Mouse (Mus musculus) hindbrain, embryonic 11.5 days (tissue): ENCODE results near the gene Trmt1l. TPM values are rescaled to one million over a fixed set of nuclear protein-coding genes. Genes with fewer than 3 reads are reported as not detected.

Experiments used
- ATAC-seq: fragments of 200-750 bp; cut with Nextera tagmentation; 2 replicates; pipeline ENCODE4 v1.8.0; 2017; ENCODE audit warnings: mild to moderate bottlenecking, moderate TSS enrichment, moderate library complexity; ENCODE audit not compliant: low FRiP score
- DNase-seq: peaks from one replicate; pipeline ENCODE4 v3.0.0-alpha.2; 2015; ENCODE audit warnings: low spot score
- H3K27ac ChIP-seq: fragments of 300-500 bp; sonication (generic); 2 replicates; pipeline ENCODE4 v1.5.1; 2014; ENCODE audit warnings: mild to moderate bottlenecking, low read depth, low read length
- H3K27me3 ChIP-seq: fragments of 300-500 bp; sonication (generic); 2 replicates; pipeline ENCODE4 v1.6.1; 2014; ENCODE audit warnings: mild to moderate bottlenecking, low read length, moderate library complexity, mixed read lengths; ENCODE audit not compliant: control insufficient read depth, insufficient read depth
- H3K36me3 ChIP-seq: fragments of 300-500 bp; sonication (generic); 2 replicates; pipeline ENCODE4 v1.6.1; 2014; ENCODE audit warnings: mild to moderate bottlenecking, low read length, moderate library complexity, mixed read lengths; ENCODE audit not compliant: control insufficient read depth, insufficient read depth
- H3K4me1 ChIP-seq: fragments of 300-500 bp; sonication (generic); replicated peaks from 2 replicates; pipeline ENCODE4 v1.6.1; 2014; ENCODE audit warnings: low read length, mixed read lengths; ENCODE audit not compliant: control insufficient read depth, insufficient read depth
- H3K4me2 ChIP-seq: fragments of 300-500 bp; sonication (generic); replicated peaks from 2 replicates; pipeline ENCODE4 v1.6.1; 2014; ENCODE audit warnings: mild to moderate bottlenecking, low read depth, low read length
- H3K4me3 ChIP-seq: fragments of 300-500 bp; sonication (generic); 2 replicates; pipeline ENCODE4 v1.5.1; 2014; ENCODE audit warnings: low read depth, low read length
- H3K9ac ChIP-seq: fragments of 300-500 bp; sonication (generic); 2 replicates; pipeline ENCODE4 v1.6.1; 2014; ENCODE audit warnings: low read depth, low read length
- H3K9me3 ChIP-seq: fragments of 300-500 bp; sonication (generic); 2 replicates; pipeline ENCODE4 v1.6.1; 2016; ENCODE audit warnings: low read length; ENCODE audit not compliant: control insufficient read depth
- WGBS: fragments of 180-500 bp; shearing (Covaris S2); extraction: QIAGEN DNeasy Blood & Tissue Kit; methylation state at CpG from one replicate; pipeline ENCODE4 v1.1.7; 2014; 5-methylcytosine and 5-hydroxymethylcytosine counted together
- polyA plus RNA-seq: library from polyadenylated mRNA; unstranded; fragments of >200 nt; fragmentation: Nextera tagmentation; extraction: Ambion mirVana; gene quantifications from 2 replicates; pipeline ENCODE4 v1.2.1, GENCODE M21; 2014

Gene Trmt1l
- polyA plus RNA-seq, 1 experiment from 2014 or later: 63.8 TPM

- no peaks in the 10 kb centered on the region for H3K9me3 ChIP-seq
- no peak overlapping the region for H3K27ac ChIP-seq
- H3K4me2 ChIP-seq: no peak overlapping the region
- ATAC-seq (no peak), DNase-seq (no peak)
- no peaks in the 10 kb centered on the region for H3K36me3 ChIP-seq
- H3K4me1 ChIP-seq: no peaks in the 10 kb centered on the region
- WGBS: 93% methylated on average over 1 of the region's 1 CpGs
- H3K9ac ChIP-seq: no peak overlapping the region
- H3K27me3 ChIP-seq: no peaks in the 10 kb centered on the region
- no peak overlapping the region for H3K4me3 ChIP-seq
These were observed 54.2 kb downstream of the Trmt1l start for GRCm38 (mm10) chr1:151482497-151482896.

- Histone ChIP-seq H3K4me1 (no peaks in the 10 kb centered on the region), H3K27me3 (no peaks in the 10 kb centered on the region), H3K36me3 (no peaks in the 10 kb centered on the region), H3K4me3 (no peak overlapping the region), H3K9ac (no peak overlapping the region), H3K9me3 (no peaks in the 10 kb centered on the region), H3K27ac (no peak overlapping the region), H3K4me2 (no peak overlapping the region)
- no peak for DNase-seq
- no peak for ATAC-seq
- 56% methylated on average over 1 of the region's 1 CpGs for WGBS
These were observed 55.2 kb downstream of the Trmt1l start for GRCm38 (mm10) chr1:151483568-151483967.

DNA sequence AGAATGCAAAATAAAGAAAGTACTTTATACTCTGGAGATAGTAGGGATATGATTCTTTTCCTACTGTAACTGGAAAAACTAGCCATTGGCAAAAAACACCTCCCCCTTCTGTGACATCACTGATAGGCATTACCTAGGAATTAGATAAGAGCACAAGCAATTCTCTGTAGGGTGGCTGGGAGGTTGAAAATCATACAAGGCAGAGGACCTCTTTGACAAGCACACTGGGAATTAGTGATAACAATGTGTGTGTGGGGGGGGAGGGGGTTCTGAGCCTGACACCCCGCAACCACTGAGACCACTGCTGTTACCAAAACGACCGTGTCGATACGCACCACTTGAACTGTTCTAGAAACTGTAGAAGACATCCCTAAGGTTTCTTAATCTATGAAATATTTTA is 56.4 kb downstream of the Trmt1l start:
- ATAC-seq (no peak), DNase-seq (no peak)
- Histone ChIP-seq H3K4me2 (no peak overlapping the region), H3K27ac (no peak overlapping the region), H3K9me3 (no peaks in the 10 kb centered on the region), H3K4me3 (no peak overlapping the region), H3K27me3 (no peaks in the 10 kb centered on the region), H3K4me1 (no peaks in the 10 kb centered on the region), H3K9ac (no peak overlapping the region), H3K36me3 (no peaks in the 10 kb centered on the region)
- WGBS: 83% methylated on average over 5 of the region's 5 CpGs

DNA sequence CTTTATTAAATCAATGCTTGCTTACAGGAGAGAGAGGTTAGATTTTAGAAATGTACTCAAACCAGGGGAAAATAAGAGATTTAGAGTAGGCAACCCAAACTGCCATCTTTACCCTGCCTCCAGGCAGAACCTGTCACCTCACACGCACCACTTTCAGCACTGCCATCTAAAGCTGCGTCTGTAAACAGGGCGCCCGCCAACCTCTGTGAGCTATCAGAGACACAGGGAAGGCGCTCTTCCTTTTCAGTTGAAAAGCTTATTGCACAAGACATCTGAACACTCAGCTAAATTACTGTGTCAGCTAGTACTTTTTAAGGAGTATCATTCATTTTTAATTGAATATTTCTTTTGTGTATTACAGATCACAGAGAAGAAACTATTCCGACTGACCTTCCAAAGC is 61.5 kb downstream of the Trmt1l start:
- H3K27me3 ChIP-seq: no peaks in the 10 kb centered on the region

GRCm38 (mm10) chr1:151492419-151492818 is 64.1 kb downstream of the Trmt1l start:
- H3K27me3 ChIP-seq: no peaks in the 10 kb centered on the region
- H3K27ac ChIP-seq: no peak overlapping the region
- no peak overlapping the region for H3K4me2 ChIP-seq
- DNase-seq (no peak), ATAC-seq (no peak)
- H3K4me1 ChIP-seq: no peaks in the 10 kb centered on the region
- no peaks in the 10 kb centered on the region for H3K9me3 ChIP-seq
- WGBS: 67% methylated on average over 1 of the region's 1 CpGs
- no peak overlapping the region for H3K9ac ChIP-seq
- no peak overlapping the region for H3K4me3 ChIP-seq
- no peaks in the 10 kb centered on the region for H3K36me3 ChIP-seq

More for the DNA sequence above, 61.5 kb downstream of the Trmt1l start:
- ATAC-seq (no peak), DNase-seq (no peak)
- no peak overlapping the region for H3K4me3 ChIP-seq
- H3K4me1 ChIP-seq: no peaks in the 10 kb centered on the region
- H3K27ac ChIP-seq: no peak overlapping the region
- H3K9ac ChIP-seq: no peak overlapping the region
- no peaks in the 10 kb centered on the region for H3K36me3 ChIP-seq
- 86% methylated on average over 6 of the region's 6 CpGs for WGBS
- no peak overlapping the region for H3K4me2 ChIP-seq
- no peaks in the 10 kb centered on the region for H3K9me3 ChIP-seq

GRCm38 (mm10) chr1:151493826-151494225 is 65.5 kb downstream of the Trmt1l start:
- ATAC-seq: no peak
- H3K27me3 ChIP-seq: no peaks in the 10 kb centered on the region
- H3K4me2 ChIP-seq: no peak overlapping the region
- H3K4me3 ChIP-seq: no peak overlapping the region
- H3K9ac ChIP-seq: no peak overlapping the region
- DNase-seq: no peak
- H3K9me3 ChIP-seq: no peaks in the 10 kb centered on the region
- H3K36me3 ChIP-seq: no peaks in the 10 kb centered on the region
- no peaks in the 10 kb centered on the region for H3K4me1 ChIP-seq
- H3K27ac ChIP-seq: no peak overlapping the region

- Histone ChIP-seq H3K9me3 (no peaks in the 10 kb centered on the region), H3K9ac (no peak overlapping the region), H3K36me3 (no peaks in the 10 kb centered on the region), H3K4me1 (no peaks in the 10 kb centered on the region), H3K27me3 (no peaks in the 10 kb centered on the region), H3K4me2 (no peak overlapping the region), H3K4me3 (no peak overlapping the region), H3K27ac (no peak overlapping the region)
- 88% methylated on average over 6 of the region's 6 CpGs for WGBS
- DNase-seq (no peak), ATAC-seq (no peak)
These were observed 66.4 kb downstream of the Trmt1l start for GRCm38 (mm10) chr1:151494711-151495110.

GRCm38 (mm10) chr1:151495635-151496285 is 67.4 kb downstream of the Trmt1l start:
- Histone ChIP-seq H3K36me3 (no peaks in the 10 kb centered on the region), H3K4me2 (no peak overlapping the region), H3K27me3 (no peaks in the 10 kb centered on the region), H3K27ac (no peak overlapping the region), H3K4me3 (no peak overlapping the region), H3K9ac (no peak overlapping the region), H3K9me3 (no peaks in the 10 kb centered on the region), H3K4me1 (no peaks in the 10 kb centered on the region)
- WGBS: 93% methylated on average over 2 of the region's 2 CpGs
- ATAC-seq (no peak), DNase-seq (no peak)

DNA sequence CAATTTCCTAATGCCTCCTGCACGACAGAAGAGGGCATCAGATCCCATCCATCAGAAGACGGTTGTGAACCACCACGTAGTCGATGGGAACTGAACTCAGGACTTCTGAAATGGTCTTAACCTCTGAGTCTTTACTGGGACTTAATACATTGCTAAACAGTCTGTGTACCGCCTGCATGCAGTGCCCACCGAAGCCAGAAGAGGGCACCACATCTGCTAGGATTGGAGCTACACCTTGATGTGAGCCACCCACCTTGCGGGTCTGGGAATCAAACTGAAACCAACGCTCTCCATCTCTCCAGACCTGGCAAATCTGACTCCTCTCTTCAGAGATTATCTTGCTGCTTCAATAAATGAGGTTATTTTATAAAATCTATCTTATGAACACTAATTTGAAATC is 68.7 kb downstream of the Trmt1l start:
- H3K27ac ChIP-seq: no peak overlapping the region

More for the DNA sequence above, 68.7 kb downstream of the Trmt1l start:
- Histone ChIP-seq H3K4me1 (no peaks in the 10 kb centered on the region), H3K4me3 (no peak overlapping the region), H3K9me3 (no peaks in the 10 kb centered on the region), H3K36me3 (no peaks in the 10 kb centered on the region), H3K9ac (no peak overlapping the region), H3K27me3 (no peaks in the 10 kb centered on the region), H3K4me2 (no peak overlapping the region)
- no peak for ATAC-seq
- peak; percentile 50 for DNase-seq
- 85% methylated on average over 8 of the region's 8 CpGs for WGBS
